Mouse (Mus musculus): Measurements from ENCODE around the gene Gm42417. TPM values are rescaled to one million over a fixed set of nuclear protein-coding genes. Genes with fewer than 3 reads are reported as not detected.

Gene Gm42417
- total and polyA plus RNA-seq, 2 experiments from 2014 or later, result not detected

DNA sequence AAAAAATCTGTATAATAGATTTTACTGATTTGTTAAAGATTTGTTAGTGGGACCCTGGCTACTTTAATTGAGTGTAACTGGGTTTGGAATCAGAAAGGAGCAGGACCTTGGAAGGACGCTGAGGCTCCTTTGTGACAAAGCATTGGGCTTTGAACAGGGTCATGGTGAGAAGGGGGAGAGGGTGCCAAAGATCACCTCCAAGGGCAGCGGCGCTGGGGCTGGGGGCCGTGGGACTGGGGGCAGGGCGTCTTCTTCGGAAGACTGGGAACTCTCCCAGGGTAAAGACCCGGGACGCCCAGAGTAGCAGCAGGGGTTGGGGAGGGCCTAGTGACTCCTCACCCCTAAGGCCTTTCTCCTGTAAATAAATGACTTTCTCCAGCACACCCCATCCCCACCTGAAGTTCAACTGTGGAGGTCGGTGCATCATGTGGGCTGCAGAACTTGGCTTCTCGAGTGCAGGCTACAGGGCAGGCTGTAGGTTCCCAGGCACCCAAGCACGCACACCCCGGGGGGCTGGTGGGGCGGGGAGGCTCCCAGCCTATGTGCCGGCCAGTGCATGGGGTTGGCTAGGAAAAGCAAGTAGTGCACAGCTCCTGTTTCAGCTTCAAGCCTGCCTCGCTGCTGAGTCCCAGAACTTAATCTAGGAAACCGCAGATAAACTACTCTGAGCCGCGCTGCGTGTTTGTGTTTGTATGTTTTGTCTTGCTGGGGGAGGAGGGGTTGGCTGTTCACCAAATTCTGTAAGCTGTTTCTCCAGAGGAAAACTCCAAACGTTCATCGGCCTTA lies 28.8 kb upstream of the Gm42417 start:
- no peak for TF ChIP-seq CTCF (IDR thresholded peaks at IDR 0.05; ENCODE audit: low read depth)
- no peaks in the 10 kb centered on the region for H3K4me1 ChIP-seq (ENCODE audit: insufficient read depth, low read length)
- no peak overlapping the region for H3K4me2 ChIP-seq (ENCODE audit: low read depth, low read length)
- 36% methylated on average over 21 of the region's 21 CpGs for WGBS
- H3K36me3 ChIP-seq (ENCODE audit: insufficient read depth, low read length), result no peaks in the 10 kb centered on the region
- no peaks in the 10 kb centered on the region for H3K9me3 ChIP-seq (ENCODE audit: low read length)
- H3K27ac ChIP-seq, result no peak overlapping the region
- DNase-seq (ENCODE audit: low spot score) (no peak), ATAC-seq (no peak)
- no peak overlapping the region for H3K9ac ChIP-seq (replicated peaks; ENCODE audit: low read length)
- no peaks in the 10 kb centered on the region for H3K27me3 ChIP-seq (ENCODE audit: insufficient read depth, low read length)
- H3K4me3 ChIP-seq (ENCODE audit: low read length), result no peak overlapping the region

GRCm38 (mm10) chr1:36566425-36566824 lies 27.2 kb upstream of the Gm42417 start:
- Histone ChIP-seq H3K9me3 (ENCODE audit: low read length) (no peaks in the 10 kb centered on the region), H3K9ac (replicated peaks; ENCODE audit: low read length) (no peak overlapping the region), H3K4me2 (ENCODE audit: low read depth, low read length) (no peak overlapping the region), H3K36me3 (ENCODE audit: insufficient read depth, low read length) (no peaks in the 10 kb centered on the region), H3K27me3 (ENCODE audit: insufficient read depth, low read length) (no peaks in the 10 kb centered on the region), H3K4me1 (ENCODE audit: insufficient read depth, low read length) (no peaks in the 10 kb centered on the region), H3K27ac (no peak overlapping the region), H3K4me3 (ENCODE audit: low read length) (no peak overlapping the region)
- TF ChIP-seq CTCF (IDR thresholded peaks at IDR 0.05; ENCODE audit: low read depth), result no peak
- DNase-seq (ENCODE audit: low spot score), result no peak
- 20% methylated on average over 2 of the region's 2 CpGs for WGBS
- no peak for ATAC-seq

GRCm38 (mm10) chr1:36564101-36564500 lies 24.9 kb upstream of the Gm42417 start:
- Histone ChIP-seq H3K27ac (no peak overlapping the region), H3K4me3 (ENCODE audit: low read length) (no peak overlapping the region), H3K9ac (replicated peaks; ENCODE audit: low read length) (no peak overlapping the region), H3K4me2 (ENCODE audit: low read depth, low read length) (no peak overlapping the region), H3K9me3 (ENCODE audit: low read length) (no peaks in the 10 kb centered on the region), H3K4me1 (ENCODE audit: insufficient read depth, low read length) (no peaks in the 10 kb centered on the region), H3K27me3 (ENCODE audit: insufficient read depth, low read length) (no peaks in the 10 kb centered on the region), H3K36me3 (ENCODE audit: insufficient read depth, low read length) (no peaks in the 10 kb centered on the region)
- ATAC-seq (no peak), DNase-seq (ENCODE audit: low spot score) (no peak)
- no peak for TF ChIP-seq CTCF (IDR thresholded peaks at IDR 0.05; ENCODE audit: low read depth)
- 82% methylated on average over 6 of the region's 6 CpGs for WGBS

DNA sequence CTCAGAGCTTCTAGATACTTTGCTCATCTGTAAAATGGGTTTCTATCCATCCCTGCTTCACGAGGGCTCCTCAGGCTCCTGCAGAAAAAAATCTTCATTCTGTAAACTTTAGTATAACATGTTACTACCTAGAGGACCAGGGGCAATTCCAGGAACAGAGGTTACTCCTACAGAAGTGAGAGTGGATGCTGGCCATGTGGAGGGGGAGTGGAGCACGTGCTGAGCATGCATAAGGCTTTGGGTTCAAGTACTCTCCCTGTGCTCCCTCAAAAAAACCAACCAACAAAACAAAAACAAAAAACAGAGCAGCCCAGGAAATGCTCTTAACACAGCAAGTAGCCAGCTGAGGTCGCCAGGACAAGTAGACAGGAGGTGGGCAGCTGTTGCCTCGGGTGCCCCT lies 24.4 kb upstream of the Gm42417 start:
- TF ChIP-seq CTCF (IDR thresholded peaks at IDR 0.05; ENCODE audit: low read depth), result no peak
- H3K4me2 ChIP-seq (ENCODE audit: low read depth, low read length), result no peak overlapping the region
- no peak overlapping the region for H3K27ac ChIP-seq
- DNase-seq (ENCODE audit: low spot score) (no peak), ATAC-seq (no peak)
- H3K36me3 ChIP-seq (ENCODE audit: insufficient read depth, low read length), result no peaks in the 10 kb centered on the region
- WGBS, result 67% methylated on average over 4 of the region's 4 CpGs
- H3K9me3 ChIP-seq (ENCODE audit: low read length), result no peaks in the 10 kb centered on the region
- H3K4me1 ChIP-seq (ENCODE audit: insufficient read depth, low read length), result peaks cover 3% of the 10 kb centered on the region; the same call in 1 of the 2 replicates
- H3K9ac ChIP-seq (replicated peaks; ENCODE audit: low read length), result no peak overlapping the region
- no peak overlapping the region for H3K4me3 ChIP-seq (ENCODE audit: low read length)
- no peaks in the 10 kb centered on the region for H3K27me3 ChIP-seq (ENCODE audit: insufficient read depth, low read length)

- Histone ChIP-seq H3K27me3 (ENCODE audit: insufficient read depth, low read length) (no peaks in the 10 kb centered on the region), H3K4me3 (ENCODE audit: low read length) (no peak overlapping the region), H3K4me2 (ENCODE audit: low read depth, low read length) (no peak overlapping the region), H3K9ac (replicated peaks; ENCODE audit: low read length) (no peak overlapping the region), H3K4me1 (ENCODE audit: insufficient read depth, low read length) (peaks cover 6% of the 10 kb centered on the region; the same call in 1 of the 2 replicates), H3K36me3 (ENCODE audit: insufficient read depth, low read length) (no peaks in the 10 kb centered on the region), H3K27ac (no peak overlapping the region), H3K9me3 (ENCODE audit: low read length) (no peaks in the 10 kb centered on the region)
- TF ChIP-seq CTCF (IDR thresholded peaks at IDR 0.05; ENCODE audit: low read depth), result no peak
- DNase-seq (ENCODE audit: low spot score) (no peak), ATAC-seq (no peak)
- WGBS, result 62% methylated on average over 2 of the region's 2 CpGs
These were observed 24.0 kb upstream of the Gm42417 start for GRCm38 (mm10) chr1:36563197-36563596.

- Histone ChIP-seq H3K4me2 (ENCODE audit: low read depth, low read length) (no peak overlapping the region), H3K9me3 (ENCODE audit: low read length) (no peaks in the 10 kb centered on the region), H3K27ac (no peak overlapping the region), H3K9ac (replicated peaks; ENCODE audit: low read length) (no peak overlapping the region), H3K36me3 (ENCODE audit: insufficient read depth, low read length) (no peaks in the 10 kb centered on the region), H3K4me3 (ENCODE audit: low read length) (no peak overlapping the region), H3K27me3 (ENCODE audit: insufficient read depth, low read length) (no peaks in the 10 kb centered on the region), H3K4me1 (ENCODE audit: insufficient read depth, low read length) (peaks cover 6% of the 10 kb centered on the region; the same call in 1 of the 2 replicates)
- no peak for TF ChIP-seq CTCF (IDR thresholded peaks at IDR 0.05; ENCODE audit: low read depth)
- 82% methylated on average over 4 of the region's 4 CpGs for WGBS
- DNase-seq (ENCODE audit: low spot score) (no peak), ATAC-seq (no peak)
These were observed 23.2 kb upstream of the Gm42417 start for GRCm38 (mm10) chr1:36562388-36562787.

DNA sequence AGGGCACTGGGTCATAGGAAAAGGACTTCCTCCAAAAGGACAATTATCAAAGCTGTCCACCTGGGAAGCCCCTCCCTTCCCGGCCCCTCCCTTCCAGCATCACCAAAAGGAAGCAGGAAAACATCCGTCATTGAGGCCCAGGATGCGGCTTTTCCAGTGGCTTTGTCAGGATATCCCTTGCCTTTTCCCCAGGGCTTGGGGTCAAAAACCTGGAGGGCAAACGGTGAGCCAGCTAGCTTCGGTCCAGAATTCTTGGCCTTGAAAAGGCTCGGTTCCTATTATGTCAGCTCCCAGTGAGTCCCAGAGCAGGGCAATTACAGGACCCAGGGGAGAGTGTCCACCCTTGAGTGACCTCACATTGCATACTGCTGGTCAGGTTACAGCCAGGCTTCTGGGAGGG lies 21.7 kb upstream of the Gm42417 start:
- WGBS, result 72% methylated on average over 6 of the region's 6 CpGs
- no peak for TF ChIP-seq CTCF (IDR thresholded peaks at IDR 0.05; ENCODE audit: low read depth)

More for the DNA sequence above, 21.7 kb upstream of the Gm42417 start:
- no peak overlapping the region for H3K27ac ChIP-seq
- peaks cover 6% of the 10 kb centered on the region; the same call in 1 of the 2 replicates for H3K4me1 ChIP-seq (ENCODE audit: insufficient read depth, low read length)
- H3K9ac ChIP-seq (replicated peaks; ENCODE audit: low read length), result no peak overlapping the region
- no peaks in the 10 kb centered on the region for H3K36me3 ChIP-seq (ENCODE audit: insufficient read depth, low read length)
- H3K9me3 ChIP-seq (ENCODE audit: low read length), result no peaks in the 10 kb centered on the region
- DNase-seq (ENCODE audit: low spot score) (no peak), ATAC-seq (no peak)
- no peak overlapping the region for H3K4me3 ChIP-seq (ENCODE audit: low read length)
- H3K4me2 ChIP-seq (ENCODE audit: low read depth, low read length), result no peak overlapping the region
- no peaks in the 10 kb centered on the region for H3K27me3 ChIP-seq (ENCODE audit: insufficient read depth, low read length)
